Mouse (Mus musculus): ENCODE data around the gene Rcan1.

GRCm38 (mm10) chr16:92355982-92356381, 114.7 kb downstream of the Rcan1 start:
- TF ChIP-seq CTCF (IDR thresholded peaks at IDR 0.05; ENCODE audit: insufficient read depth, low read length) (no peak), POLR2A (IDR thresholded peaks at IDR 0.05; ENCODE audit: borderline replicate concordance, extremely low read depth, low read depth, low read length) (no peak)

All from lung, adult 2 months (tissue).